Mouse (Mus musculus) heart, adult 8-10 months (tissue): ENCODE data around the gene Serpinb6e. TPM values are rescaled to one million over a fixed set of nuclear protein-coding genes. Genes with fewer than 3 reads are reported as not detected.

Source experiments
- DNase-seq: peaks from one replicate; pipeline ENCODE4 v3.0.0; 2022; ENCODE audit warnings: low spot score
- total RNA-seq, 4 experiments: library from RNA; stranded (reverse); gene quantifications; 2 replicates each; pipeline ENCODE4 v1.2.4; 2022

Gene Serpinb6e
- total RNA-seq: not detected

GRCm38 (mm10) chr13:33843308-33843707 is at the start of gene Serpinb6e:
TSS of gene Serpinb6e (minus strand) at chr13:33843408.
- DNase-seq: no peak

GRCm38 (mm10) chr13:33830751-33831150 is 12.5 kb downstream of the Serpinb6e start:
- no peak for DNase-seq

GRCm38 (mm10) chr13:33823421-33823820 is 19.8 kb downstream of the Serpinb6e start:
- no peak for DNase-seq

- no peak for DNase-seq
Measured at GRCm38 (mm10) chr13:33821490-33822143, 21.6 kb downstream of the Serpinb6e start.

Other genes with a start within 250 kb of the Serpinb6e start
- not detected for gene Serpinb6d, start 182.0 kb downstream of the Serpinb6e start, total RNA-seq
- not detected for gene Serpinb6c, start 62.3 kb upstream of the Serpinb6e start, total RNA-seq
- 10 to 100 TPM; 34.4 to 45.1 (median 42.8) TPM for gene Nqo2, start 121.3 kb upstream of the Serpinb6e start, total RNA-seq
- 1 to 10 TPM; 5.5 to 7.9 (median 6.0) TPM for gene Ripk1, start 159.0 kb upstream of the Serpinb6e start, total RNA-seq
- 100 to 1,000 TPM; 121 to 132 (median 127) TPM for gene Serpinb6a, start 159.4 kb upstream of the Serpinb6e start, total RNA-seq
- 10 to 100 TPM; 39.1 to 47.7 (median 43.9) TPM for gene Bphl, start 194.2 kb upstream of the Serpinb6e start, total RNA-seq
- 10 to 100 TPM; 29.1 to 49.7 (median 41.1) TPM for gene Tubb2a, start 234.6 kb upstream of the Serpinb6e start, total RNA-seq